Mouse (Mus musculus) brain, adult 2 months (tissue): Measurements from ENCODE around the gene Fdxacb1.

Experiments
- DNase-seq: peaks from one replicate; pipeline ENCODE4 v3.0.0; 2011; ENCODE audit warnings: low read depth, low spot score

The Fdxacb1 gene

DNA sequence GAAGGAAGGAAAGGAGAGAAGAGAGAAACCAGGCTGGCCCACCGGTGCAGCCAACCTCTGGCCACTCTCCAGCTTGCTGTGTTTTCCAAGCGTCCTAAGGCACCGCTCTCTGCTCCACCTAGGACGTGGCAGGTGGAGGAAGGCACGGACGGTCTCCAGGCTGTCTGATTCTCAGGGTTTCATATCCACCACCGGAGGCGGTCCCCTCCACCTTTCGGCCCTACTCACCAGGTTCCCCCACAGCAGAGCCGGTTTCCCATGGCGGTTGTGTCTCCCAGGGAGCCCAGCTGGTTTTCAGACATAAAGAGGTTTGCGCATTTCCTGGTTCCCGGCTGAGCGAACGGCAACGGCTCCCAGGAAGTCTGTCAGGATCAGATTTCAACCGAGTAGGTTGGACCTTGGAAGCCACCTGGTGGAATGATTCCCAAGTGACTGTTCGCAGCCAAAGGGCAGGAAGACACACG lies 21.8 kb upstream of the Fdxacb1 start, which contains the start of gene 2310030G06Rik:
Gene 2310030G06Rik (minus strand): TSS at position 323 of the 464 bp plus-strand sequence.
- DNase-seq: peak; percentile 63

- peak; percentile 60 for DNase-seq
Measured at GRCm38 (mm10) chr9:50750706-50751105, 17.3 kb upstream of the Fdxacb1 start.

DNA sequence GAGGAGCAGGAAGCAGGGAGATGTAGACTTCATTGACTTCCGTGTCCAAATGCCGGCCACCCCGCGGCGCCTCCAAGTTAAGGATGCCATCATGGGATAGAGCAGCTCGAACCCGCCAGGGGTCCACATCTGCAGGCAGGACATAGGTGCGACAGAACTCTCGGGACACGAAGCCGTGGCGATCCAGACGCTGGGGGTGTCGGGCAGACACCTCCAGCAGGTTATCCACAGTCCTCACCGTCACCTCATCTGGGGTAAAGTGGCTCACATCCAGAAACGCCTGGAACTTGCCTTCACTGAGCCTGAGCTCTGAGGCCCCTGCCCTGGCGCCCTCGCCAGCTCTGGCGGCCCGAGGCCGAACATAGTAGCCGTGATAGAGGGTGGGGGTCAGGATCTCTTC lies 16.7 kb upstream of the Fdxacb1 start, which contains the start of gene Cryab:
Gene Cryab (plus strand): TSS at position 3 of the 400 bp plus-strand sequence.
- no peak for DNase-seq

DNA sequence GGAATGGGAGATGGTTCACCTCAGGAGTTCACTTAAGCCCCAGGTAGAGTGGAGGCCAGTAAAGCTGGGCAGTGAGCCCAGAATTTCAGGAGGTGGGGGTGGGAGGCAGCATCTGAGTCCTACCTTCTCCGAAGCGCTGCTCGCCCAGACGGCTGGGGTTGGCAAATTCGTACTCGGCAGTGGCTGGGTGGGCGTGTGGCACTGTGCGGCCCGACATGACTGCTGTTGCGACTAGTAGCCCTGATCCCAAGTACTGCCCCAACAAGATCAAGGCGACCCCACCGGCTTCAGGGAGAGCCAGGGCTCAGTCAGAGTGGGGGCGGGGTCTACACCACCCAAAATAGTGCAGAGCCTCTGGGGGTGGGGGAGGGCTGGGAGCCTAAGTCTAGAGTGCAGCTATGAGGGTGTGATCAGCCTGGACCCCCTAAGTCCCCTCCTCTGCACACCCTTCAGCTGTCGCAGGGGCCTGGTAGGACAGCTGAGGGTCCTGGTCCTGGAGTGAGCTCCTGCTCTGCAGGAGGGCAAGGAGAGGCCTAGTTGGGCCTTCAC lies 15.9 kb upstream of the Fdxacb1 start, which contains the start of gene Hspb2:
Gene Hspb2 (minus strand): TSS at position 301 of the 549 bp plus-strand sequence.
- peak; percentile 57 for DNase-seq

DNA sequence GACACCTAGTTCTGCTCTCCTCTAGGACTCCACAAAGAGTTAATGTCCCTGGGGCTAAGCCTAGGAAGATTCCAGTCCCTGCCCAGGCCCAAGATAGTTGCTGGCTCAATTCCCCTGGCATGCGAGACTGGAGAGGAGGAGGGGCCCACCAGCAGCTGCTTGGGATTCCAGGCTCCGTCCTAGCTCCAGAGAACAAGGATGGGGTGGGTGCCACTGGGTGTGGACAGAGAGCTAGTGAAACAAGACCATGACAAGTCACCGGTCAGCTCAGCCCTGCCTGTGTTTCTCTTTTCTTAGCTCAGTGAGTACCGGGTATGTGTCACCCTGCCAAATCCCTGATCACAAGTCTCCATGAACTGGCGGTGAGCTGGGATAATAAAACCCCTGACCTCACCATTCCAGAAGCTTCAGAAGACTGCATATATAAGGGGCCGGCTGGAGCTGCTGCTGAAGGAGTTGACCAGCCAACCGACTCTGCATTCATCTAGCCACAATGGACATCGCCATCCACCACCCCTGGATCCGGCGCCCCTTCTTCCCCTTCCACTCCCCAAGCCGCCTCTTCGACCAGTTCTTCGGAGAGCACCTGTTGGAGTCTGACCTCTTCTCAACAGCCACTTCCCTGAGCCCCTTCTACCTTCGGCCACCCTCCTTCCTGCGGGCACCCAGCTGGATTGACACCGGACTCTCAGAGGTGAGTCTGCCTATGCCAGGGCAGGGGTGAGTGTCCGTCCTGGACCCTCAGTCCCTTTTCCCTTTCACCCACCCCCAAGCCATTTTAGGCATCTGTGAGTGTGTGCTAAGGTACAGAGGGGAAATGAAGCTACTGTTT lies 15.0 kb upstream of the Fdxacb1 start:
- DNase-seq: peak; percentile 95

GRCm38 (mm10) chr9:50753947-50754346 lies 14.1 kb upstream of the Fdxacb1 start:
- peak; percentile 90 for DNase-seq

GRCm38 (mm10) chr9:50756711-50757110 lies 11.3 kb upstream of the Fdxacb1 start:
- no peak for DNase-seq

- no peak for DNase-seq
Measured at GRCm38 (mm10) chr9:50761520-50762243, 6.4 kb upstream of the Fdxacb1 start.

- peak; percentile 45 for DNase-seq
Measured at GRCm38 (mm10) chr9:50763331-50763730, 4.7 kb upstream of the Fdxacb1 start.

DNA sequence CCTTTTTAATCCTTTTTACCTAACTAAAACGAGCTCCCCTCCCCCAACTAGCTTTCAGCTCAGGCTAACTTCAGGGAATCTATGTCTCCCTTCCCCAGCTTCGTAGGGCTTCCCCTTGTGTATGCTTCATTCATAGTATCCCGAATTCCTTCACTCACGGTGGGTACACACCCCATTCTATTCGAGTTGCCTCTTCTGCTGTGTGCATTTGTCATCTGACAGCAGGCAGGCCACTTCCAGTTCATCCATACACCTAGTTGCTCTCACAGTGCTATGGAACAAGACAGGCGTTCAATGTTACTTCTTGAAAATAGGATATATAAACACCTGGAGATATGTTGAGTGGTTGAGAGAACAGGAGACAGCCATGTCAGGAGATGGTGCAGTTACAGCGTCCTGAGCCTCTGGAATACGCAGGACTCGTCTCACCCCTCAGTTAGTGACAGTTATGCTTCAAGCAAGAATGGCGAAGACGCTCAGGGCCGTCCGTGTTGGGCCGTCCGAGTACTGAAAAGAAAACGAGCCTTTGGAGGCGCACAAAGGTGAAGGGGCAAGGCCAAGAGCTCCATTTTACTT lies 417 bp upstream of the Fdxacb1 start:
- peak; percentile 37 for DNase-seq

DNA sequence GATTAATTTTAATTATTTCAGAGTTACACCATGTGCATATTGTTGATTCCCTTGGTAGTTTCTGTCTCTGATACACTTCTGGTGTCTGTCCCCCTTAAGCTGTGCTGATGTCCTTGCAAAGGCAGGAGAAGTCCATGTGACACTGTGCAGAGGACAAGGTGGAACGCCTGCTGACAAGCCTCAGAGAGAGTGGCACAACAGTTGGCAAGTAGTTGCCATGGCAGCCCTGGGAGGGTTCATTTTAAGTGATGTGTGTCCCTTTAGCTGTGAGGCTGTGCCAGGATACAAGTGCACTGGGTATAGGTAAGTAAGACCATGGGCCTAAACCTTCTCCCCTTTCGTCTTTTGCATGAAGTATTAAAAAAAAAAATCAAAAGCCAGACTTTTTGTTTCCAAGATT lies 2.0 kb downstream of the Fdxacb1 start:
- DNase-seq: no peak

DNA sequence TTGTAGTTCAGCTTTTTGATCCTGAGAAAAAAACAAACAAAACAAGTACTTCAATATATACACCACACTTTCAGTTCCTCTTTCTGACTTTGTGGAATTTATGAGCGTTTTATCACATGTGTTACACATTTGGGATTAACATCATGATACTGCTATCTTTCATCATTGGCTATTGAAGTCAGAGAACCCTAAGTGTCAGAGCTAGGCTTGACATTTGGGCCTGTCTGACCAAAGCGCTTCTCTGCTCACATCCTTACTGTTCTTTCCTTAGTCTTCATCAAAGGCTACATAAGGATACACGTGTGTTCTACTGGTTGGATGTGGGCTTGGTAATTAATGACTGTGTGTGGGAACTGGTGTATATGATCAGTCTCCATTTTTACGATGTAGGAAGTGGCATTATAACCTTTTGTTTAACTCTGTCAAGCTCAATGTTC lies 6.0 kb downstream of the Fdxacb1 start:
- DNase-seq: no peak

DNA sequence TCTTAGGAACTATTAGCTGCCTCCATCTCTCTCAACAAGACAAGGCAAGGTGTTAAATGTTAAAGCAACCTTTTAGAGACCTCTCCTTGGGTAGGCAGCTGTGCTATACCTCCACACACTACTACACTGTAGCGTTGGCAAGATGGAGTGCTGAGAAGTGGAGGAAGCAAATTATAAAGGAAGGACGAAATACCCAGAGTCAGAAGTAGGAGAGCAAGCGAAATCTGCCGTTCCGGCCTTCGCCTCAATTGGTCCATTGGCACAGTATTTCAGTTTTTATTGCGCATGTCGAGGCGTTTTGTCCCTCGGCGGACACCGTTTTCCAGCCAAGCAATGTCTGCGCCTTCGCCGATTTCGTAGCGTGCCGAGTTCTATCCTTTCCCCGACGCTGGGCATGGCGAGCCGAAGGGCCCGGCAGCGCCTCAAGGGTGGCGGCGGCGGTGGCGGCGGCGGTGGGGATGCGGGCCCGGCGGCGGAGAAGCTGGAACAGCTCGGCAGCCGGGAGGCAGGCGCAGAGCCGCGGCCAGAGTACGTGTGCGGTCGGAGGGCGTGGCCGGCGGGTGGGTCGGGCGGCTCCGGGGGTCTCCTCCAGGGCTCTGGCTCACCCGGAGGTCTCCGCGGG lies 7.1 kb downstream of the Fdxacb1 start, which contains the start of the genes Alg9 and 1110032A03Rik:
Gene Alg9 (plus strand): TSS at position 29 of the 622 bp plus-strand sequence.
Gene 1110032A03Rik (minus strand): TSS at position 530 of the 622 bp plus-strand sequence.
- DNase-seq: peak; percentile 96

DNA sequence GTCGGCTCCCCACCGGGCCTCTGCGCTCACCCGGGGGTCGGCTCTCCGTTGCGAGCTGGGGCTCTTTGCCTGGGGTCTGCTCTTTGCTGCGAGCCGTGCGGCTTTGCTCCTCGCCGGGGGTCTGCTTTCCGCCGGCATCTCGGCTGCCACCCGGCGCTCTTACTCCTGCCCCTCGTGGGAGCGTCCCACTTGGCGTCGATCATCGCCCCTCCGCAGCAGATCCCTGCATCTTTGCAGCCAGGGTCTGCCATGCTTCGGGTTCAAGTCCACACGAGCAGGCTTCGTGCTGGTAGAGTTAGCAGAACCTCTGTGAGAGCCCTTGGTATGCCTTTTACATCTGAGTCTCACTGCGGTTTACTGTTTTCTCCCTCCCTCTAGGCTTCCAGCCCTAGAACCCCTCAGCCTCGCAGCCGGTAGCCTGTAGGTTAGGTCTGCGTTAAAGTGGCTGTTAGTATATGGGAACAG lies 7.7 kb downstream of the Fdxacb1 start:
- peak; percentile 19 for DNase-seq

DNA sequence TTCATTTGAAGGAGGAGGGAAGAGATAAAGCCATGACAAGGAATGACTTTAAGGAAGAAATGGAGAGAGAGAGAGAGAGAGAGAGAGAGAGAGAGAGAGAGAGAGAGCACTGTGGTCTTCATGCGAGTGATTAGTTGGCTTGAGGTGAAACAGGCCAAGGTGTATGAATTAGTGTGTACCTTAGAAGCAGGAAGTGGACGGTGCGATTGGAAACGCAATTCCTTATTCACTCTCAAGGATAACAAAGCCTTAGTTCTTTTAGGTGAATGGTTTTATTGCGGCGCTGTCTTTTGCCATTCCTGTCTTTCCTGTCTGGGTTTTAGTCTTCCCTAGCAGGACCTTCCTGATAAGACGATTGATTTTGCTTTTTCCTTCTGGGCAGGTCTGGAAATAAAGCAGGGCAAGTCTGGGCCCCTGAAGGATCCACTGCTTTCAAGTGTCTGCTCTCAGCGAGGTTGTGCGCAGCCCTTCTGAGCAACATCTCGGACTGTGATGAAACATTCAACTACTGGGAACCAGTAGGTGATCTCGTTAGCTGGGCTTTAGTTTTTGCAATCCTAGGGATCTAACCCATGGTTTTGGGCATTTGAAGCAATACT lies 8.2 kb downstream of the Fdxacb1 start:
- DNase-seq: no peak

DNA sequence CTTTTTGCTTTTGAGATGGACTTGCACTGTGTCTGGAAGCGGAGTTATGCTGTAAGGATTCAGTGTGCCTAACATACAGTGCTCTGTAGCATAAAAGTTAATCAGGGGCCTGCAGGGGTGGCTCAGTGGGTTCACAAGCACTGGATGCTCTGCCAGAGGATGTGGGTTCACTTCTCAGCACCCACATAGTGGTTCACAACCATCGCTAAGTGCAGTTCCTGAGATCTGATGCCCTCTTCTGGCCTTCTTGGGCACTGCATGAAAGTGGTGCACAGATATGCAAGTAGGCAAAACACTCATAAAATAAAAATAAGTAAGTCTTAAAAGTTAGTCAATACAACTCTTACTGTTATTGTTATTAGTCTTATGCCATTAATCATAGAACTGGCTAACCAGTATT lies 14.1 kb downstream of the Fdxacb1 start:
- peak; percentile 43 for DNase-seq

DNA sequence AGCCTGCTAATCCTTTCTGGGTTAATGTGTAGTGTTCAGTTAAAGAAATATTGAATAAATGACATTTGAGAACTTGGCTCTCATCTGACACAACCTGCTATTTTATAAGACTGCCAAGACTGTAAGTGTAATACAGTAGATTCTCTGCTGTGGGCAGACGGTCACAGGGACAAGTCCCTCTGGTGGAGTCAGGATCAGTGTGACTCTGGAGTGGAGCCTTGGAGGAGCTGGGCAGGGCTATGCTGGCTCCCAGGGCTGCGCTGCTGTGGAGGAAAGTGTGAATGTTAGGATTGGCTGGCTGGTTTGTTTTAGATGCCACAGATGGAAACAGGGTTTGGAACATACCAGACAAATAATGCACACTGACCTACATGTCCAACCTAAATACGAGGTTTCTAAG lies 27.2 kb downstream of the Fdxacb1 start:
- no peak for DNase-seq

DNA sequence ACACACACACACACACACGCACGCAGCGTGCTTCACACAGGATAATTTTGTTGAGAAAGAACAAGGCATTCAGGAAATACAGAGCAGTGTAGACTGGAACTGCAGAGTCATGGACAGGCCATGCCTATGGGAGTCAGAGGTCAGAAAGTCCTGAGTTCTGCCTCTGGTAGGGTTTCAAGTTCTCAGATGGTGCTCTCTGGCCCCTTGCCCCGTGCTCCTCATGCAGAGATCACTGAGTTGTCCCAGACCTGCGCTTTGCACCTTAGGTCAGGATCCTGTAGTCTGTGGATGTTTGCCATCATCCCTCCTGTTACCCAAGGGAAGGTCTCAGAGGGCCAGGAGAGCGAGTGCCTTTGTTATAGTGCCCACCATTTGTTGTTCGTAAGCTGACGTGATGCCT lies 28.7 kb downstream of the Fdxacb1 start:
- DNase-seq: no peak

DNA sequence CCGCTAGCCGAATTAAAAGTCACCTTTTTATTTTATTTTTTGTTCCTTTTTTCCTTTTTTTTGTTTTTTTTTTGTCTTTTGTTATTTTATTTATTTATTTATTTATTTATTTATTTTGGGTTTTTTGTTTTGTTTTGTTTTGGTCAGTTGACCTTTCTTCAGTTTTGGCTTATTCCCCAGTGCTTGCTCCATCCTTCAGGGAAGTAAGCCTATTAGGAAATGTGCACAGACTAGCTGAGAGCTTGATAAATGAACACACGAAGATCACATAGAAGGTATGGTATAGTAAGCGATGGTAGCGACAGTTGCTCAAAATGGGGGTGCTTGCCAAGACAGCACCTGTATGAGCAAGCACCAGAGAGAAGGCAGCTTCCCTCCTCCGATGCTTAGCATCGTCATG lies 29.6 kb downstream of the Fdxacb1 start:
- DNase-seq: no peak

- DNase-seq: peak; percentile 31
Measured at GRCm38 (mm10) chr9:50798368-50798767, 30.3 kb downstream of the Fdxacb1 start.

- peak; percentile 76 for DNase-seq
Measured at GRCm38 (mm10) chr9:50800985-50801384, 32.9 kb downstream of the Fdxacb1 start.
